Mouse (Mus musculus) subcutaneous adipose tissue, adult 2 months (tissue): ENCODE measurements around the gene Vwa1. TPM values are rescaled to one million over a fixed set of nuclear protein-coding genes. Genes with fewer than 3 reads are reported as not detected.

Experiments
- polyA plus RNA-seq: library from polyadenylated mRNA; depleted of rRNA; stranded (reverse); fragments of >200 nt; gene quantifications from 2 replicates; pipeline ENCODE4 v1.2.3, GENCODE M21; 2012; ENCODE audit warnings: low replicate concordance; rRNA removed

Vwa1 gene
- 21.0 and 37.2 TPM in 2 replicates for polyA plus RNA-seq

DNA sequence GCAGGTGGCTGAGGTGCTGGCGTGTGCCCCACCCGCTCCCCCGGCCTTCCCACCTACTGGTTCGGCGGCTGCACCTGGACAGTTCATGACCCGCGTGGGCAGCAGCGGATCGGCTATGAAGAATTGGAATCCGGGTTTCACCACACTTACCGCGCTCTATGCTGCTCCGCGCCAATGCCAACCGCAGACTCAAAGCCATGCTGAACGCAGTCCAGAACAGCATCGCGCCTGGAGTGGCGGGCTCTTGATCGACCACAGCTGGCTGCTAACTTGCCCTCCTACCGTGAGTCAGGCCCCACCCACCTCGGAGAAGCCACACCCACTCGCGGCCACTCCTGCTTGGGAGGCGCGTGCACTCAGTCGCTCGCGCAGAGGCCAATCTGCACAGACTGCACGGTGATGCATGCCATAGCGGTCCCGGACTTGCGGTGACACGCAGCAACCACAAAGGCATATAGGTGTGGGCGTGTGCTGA is at the start of gene Vwa1:
Vwa1 (minus strand) TSS at position 419 of the 475 bp plus-strand sequence.

DNA sequence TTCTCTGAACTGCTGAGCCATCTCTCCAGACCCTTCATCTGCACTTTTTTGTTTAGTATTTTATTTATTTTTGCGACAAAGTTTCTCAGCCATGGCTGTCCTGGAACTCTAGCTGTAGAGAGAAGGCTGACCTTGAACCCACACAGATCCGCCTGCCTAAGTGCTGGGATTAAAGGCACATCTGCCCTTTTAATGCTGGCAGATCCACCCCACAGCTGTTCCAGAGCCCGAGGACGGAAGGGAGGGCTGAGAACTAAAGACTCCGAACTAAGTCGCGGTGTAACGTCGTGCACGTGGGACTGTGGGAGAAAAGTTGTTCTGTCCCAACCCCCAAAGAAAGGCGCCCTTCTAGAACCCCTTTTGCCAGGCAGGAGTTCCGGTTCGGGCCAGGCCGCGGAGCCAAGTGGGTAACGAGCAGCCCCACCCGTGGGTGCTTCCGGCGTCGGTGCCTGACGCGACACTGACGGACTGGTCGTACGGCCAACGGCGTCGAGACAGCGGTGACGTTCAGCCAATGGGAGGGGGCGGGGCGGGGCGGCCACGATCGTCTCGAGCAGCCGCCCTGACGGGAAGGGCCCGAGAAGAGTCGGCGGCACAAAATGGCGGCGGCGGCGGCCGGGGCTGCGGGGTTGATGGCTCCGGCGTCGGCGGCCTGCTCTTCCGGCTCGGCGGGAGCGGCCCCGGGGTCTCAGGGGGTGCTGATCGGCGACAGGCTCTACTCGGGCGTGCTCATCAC is 37.6 kb upstream of the Vwa1 start, which contains the start of gene Ccnl2:
Ccnl2 (plus strand) TSS at position 561 of the 736 bp plus-strand sequence.

DNA sequence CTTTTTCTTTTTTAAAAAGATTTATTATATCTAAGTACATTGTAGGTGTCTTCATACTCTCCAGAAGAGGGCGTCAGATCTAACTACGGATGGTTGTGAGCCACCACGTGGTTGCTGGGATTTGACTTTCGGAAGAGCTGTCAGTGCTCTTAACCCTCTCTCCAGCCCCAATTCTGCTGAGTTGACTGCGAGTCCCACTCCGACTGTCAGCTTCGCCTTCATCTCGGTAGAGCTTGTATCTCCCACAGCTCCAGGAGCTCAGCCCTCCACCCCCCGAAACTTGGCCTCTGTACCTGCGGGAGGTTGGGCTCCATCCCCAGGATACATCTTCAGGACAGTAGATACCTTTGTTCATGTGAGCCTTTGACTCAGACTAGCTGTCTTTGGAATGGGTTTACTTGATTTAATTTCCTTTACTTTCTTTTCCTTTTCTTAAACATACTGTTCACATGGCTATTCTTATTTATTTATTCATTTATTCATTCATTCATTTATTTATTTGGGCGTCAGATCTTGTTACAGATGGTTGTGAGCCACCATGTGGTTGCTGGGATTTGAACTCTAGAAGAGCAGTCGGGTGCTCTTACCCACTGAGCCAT is 28.3 kb upstream of the Vwa1 start, which contains the start of gene Mrpl20:
Mrpl20 (plus strand) TSS at position 138 of the 599 bp plus-strand sequence.

DNA sequence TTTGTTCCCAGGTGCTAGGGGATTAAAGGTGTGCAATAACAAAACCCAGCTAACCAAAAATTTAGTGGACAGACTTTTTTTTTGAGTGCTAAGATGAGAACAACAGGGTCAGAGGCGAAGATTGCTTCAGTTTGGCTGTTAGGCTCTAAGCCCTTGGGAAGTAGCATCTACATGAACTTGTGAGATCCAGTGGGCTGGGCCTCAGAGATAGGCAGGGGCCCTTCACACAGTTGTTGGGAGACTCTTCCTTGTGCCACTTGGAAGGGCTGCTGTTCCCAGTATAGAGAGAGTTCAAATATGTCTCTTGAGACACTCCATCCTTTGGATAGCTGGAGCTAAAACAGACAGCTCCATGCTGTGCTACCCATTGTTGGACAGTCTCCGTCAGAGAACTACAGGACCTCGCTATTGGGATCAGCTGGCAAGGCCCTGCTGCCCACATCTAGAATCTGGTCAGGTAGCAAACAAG is 15.6 kb upstream of the Vwa1 start, which contains the start of gene Ankrd65:
Ankrd65 (plus strand) TSS at position 419 of the 469 bp plus-strand sequence.

DNA sequence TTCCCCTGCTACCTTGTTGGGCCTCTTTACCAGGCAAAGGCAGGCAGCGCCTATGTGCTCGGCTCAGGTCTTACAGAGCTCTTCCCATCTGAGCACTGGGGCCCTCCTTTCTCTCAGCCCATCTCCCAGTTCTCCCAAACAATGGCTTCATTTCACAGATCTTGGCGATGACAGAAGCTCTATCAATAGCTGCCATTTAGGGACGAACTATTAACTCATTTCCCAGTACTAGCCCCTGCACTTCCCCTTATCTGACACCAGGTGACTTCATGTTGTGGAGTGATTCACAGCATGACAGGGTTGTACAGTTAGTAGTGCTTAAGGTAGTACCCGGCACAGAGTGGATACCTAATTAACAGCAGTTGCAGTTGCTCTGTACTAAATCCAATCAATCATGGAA is 11.3 kb upstream of the Vwa1 start, which contains the start of gene Tmem88b:
Tmem88b (minus strand) TSS at position 56 of the 400 bp plus-strand sequence.

DNA sequence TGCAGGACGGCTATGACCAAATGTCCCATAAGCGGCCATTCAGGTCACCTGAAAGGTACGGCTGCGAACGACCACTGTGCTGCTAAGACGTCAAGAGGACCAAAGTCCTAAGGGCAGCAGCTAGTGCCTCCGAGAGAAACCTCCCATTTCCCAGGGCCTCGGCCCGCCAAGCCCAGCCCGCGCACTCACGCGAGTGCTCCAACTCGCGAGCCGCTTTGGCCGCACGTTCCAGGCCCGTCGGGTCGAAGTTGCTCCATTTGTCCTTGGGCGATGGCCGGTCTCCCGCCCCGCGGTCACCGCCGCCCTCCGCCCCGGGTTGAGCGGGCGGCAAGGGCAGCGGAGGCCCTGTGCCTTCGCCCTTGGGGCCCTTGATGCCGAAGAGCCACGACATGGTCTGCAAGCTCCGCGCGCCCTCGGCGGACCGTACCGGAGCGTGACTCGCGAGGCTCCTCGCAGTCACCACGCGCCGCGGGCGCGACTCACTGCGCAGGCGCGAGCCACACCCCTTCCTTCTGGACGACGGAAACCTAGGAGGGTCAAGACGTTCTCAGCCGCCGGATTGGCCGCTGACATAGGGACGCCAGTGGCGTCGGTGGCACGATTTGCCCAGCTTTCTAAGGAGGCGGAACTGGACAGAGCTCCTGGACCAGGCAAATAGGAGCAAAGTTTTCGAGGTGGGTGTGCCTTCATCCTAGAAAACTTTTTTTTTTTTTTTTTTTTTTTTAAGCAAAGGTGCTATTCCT is 13.7 kb downstream of the Vwa1 start, which contains the start of gene Atad3a:
Atad3a (minus strand) TSS at position 481 of the 743 bp plus-strand sequence.

DNA sequence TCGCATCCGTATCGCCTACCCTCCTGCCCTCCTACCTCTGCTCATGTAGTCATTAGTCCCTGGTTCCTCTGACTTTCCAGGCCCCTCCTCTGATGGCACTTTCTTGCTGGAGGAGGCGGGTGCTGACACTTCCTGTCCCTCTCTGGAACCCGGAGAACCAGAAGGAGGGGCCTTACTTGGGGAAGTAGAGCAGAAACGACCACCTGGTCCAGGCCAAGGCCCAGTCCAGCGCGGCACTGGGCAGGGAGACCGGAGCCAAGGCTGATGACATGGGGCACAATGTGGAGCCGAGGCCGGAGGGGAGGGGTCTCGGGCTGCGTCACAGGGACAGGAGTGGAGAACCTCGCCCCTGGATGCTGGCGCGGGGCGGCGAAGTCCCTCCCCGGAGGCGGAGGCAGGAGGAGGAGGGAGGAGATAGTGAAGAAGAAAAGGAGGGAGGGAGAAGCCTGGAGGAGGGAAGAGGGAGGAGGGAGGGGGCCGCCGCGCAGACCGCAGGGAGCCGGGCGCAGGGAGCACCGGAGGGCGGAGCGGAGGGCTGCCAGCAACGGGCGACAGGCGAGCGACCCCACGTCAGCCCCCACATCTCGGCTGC is 40.1 kb downstream of the Vwa1 start, which contains the start of gene Tmem240:
Tmem240 (plus strand) TSS at position 451 of the 592 bp plus-strand sequence.

Other genes with a start within 250 kb of the Vwa1 start
- gene Nadk, start 212.3 kb downstream of the Vwa1 start, polyA plus RNA-seq, result 177 and 252 TPM in 2 replicates
- gene Slc35e2, start 173.3 kb downstream of the Vwa1 start, polyA plus RNA-seq, result 8.3 and 14.7 TPM in 2 replicates
- 21.1 and 33.0 TPM in 2 replicates for gene Cdk11b, start 149.8 kb downstream of the Vwa1 start, polyA plus RNA-seq
- not detected in 2 replicates for gene Gm10563, start 129.3 kb downstream of the Vwa1 start, polyA plus RNA-seq
- gene Mmp23, start 121.3 kb downstream of the Vwa1 start, polyA plus RNA-seq, result 79.6 and 268 TPM in 2 replicates
- gene Mib2, start 105.5 kb downstream of the Vwa1 start, polyA plus RNA-seq, result 54.0 and 110 TPM in 2 replicates
- gene Fndc10, start 80.4 kb downstream of the Vwa1 start, polyA plus RNA-seq, result 10.4 and 40.4 TPM in 2 replicates
- gene Ssu72, start 69.9 kb downstream of the Vwa1 start, polyA plus RNA-seq, result 104 and 120 TPM in 2 replicates
- gene Tmem240, start 39.9 kb downstream of the Vwa1 start, polyA plus RNA-seq, result 1.1 and 2.9 TPM in 2 replicates
- gene Atad3a, start 13.6 kb downstream of the Vwa1 start, polyA plus RNA-seq, result 103 and 149 TPM in 2 replicates
- gene Tmem88b, start 11.2 kb upstream of the Vwa1 start, polyA plus RNA-seq, result 1.9 and 5.3 TPM in 2 replicates
- 0.24 and 0.50 TPM in 2 replicates for gene Ankrd65, start 15.7 kb upstream of the Vwa1 start, polyA plus RNA-seq
- gene Mrpl20, start 28.2 kb upstream of the Vwa1 start, polyA plus RNA-seq, result 86.1 and 127 TPM in 2 replicates
- 92.1 and 107 TPM in 2 replicates for gene Ccnl2, start 37.8 kb upstream of the Vwa1 start, polyA plus RNA-seq
- gene Aurkaip1, start 56.6 kb upstream of the Vwa1 start, polyA plus RNA-seq, result 126 and 179 TPM in 2 replicates
- gene Mxra8, start 65.0 kb upstream of the Vwa1 start, polyA plus RNA-seq, result 377 and 387 TPM in 2 replicates
- gene Dvl1, start 72.7 kb upstream of the Vwa1 start, polyA plus RNA-seq, result 126 and 153 TPM in 2 replicates
- 0.69 and 0.95 TPM in 2 replicates for gene Tas1r3, start 88.7 kb upstream of the Vwa1 start, polyA plus RNA-seq
- 28.1 and 32.4 TPM in 2 replicates for gene Cptp, start 94.7 kb upstream of the Vwa1 start, polyA plus RNA-seq
- 30.7 and 42.4 TPM in 2 replicates for gene Ints11, start 94.8 kb upstream of the Vwa1 start, polyA plus RNA-seq
- 68.2 and 105 TPM in 2 replicates for gene Pusl1, start 117.1 kb upstream of the Vwa1 start, polyA plus RNA-seq
- 34.4 and 52.7 TPM in 2 replicates for gene Acap3, start 117.1 kb upstream of the Vwa1 start, polyA plus RNA-seq
- 38.8 and 56.4 TPM in 2 replicates for gene Ube2j2, start 169.1 kb upstream of the Vwa1 start, polyA plus RNA-seq
- 71.3 and 112 TPM in 2 replicates for gene C1qtnf12, start 187.6 kb upstream of the Vwa1 start, polyA plus RNA-seq
- 4.7 and 9.8 TPM in 2 replicates for gene B3galt6, start 218.0 kb upstream of the Vwa1 start, polyA plus RNA-seq
- 75.5 and 103 TPM in 2 replicates for gene Sdf4, start 218.2 kb upstream of the Vwa1 start, polyA plus RNA-seq
- gene Tnfrsf4, start 239.1 kb upstream of the Vwa1 start, polyA plus RNA-seq, result 3.2 and 4.5 TPM in 2 replicates